Mouse (Mus musculus): Measurements from ENCODE around the gene Rnf5.

Gene Rnf5

DNA sequence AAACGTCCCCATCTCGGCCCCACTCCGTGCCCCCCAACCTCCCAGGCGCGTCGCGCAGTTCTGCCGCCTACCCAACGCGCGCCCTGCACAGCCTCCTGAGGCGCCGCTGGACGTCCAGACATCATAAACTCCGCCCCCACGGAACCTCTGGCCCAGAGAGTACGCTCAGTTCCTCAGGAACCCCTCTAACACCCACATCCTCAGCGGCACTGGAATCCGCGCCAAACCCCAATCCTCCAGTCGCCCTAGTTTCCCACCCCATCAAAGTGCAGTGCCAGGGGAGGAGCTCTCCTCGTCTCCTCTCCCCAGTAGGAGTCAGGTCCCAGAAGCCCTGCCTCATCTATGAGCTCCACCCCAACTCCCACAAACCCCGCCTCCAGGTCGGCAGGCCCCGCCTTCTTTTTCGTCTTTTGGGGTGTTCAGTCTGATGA lies 28.8 kb upstream of the Rnf5 start:
- no peak for DNase-seq (ENCODE audit: low spot score)

DNA sequence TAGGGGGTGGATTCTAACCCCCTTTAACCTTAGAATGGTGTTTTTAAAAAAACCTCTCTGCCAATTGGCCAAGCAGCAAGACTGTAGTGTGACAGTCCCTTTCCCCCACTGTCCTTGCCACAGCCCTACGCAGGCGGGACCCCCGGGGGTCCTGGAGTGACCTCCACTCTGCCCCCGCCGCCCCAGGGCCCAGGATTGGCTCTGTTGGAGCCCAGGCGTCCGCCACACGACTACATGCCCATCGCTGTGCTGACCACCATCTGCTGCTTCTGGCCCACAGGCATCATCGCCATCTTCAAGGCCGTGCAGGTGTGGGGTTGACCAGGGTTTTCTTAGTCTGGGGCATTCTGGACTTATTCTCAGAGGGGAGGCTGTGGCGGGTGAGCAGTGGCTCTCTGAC lies 28.2 kb upstream of the Rnf5 start:
- DNase-seq (ENCODE audit: low spot score): no peak

- no peak for DNase-seq (ENCODE audit: low spot score)
Observed at GRCm38 (mm10) chr17:34630761-34631301, 27.3 kb upstream of the Rnf5 start.

DNA sequence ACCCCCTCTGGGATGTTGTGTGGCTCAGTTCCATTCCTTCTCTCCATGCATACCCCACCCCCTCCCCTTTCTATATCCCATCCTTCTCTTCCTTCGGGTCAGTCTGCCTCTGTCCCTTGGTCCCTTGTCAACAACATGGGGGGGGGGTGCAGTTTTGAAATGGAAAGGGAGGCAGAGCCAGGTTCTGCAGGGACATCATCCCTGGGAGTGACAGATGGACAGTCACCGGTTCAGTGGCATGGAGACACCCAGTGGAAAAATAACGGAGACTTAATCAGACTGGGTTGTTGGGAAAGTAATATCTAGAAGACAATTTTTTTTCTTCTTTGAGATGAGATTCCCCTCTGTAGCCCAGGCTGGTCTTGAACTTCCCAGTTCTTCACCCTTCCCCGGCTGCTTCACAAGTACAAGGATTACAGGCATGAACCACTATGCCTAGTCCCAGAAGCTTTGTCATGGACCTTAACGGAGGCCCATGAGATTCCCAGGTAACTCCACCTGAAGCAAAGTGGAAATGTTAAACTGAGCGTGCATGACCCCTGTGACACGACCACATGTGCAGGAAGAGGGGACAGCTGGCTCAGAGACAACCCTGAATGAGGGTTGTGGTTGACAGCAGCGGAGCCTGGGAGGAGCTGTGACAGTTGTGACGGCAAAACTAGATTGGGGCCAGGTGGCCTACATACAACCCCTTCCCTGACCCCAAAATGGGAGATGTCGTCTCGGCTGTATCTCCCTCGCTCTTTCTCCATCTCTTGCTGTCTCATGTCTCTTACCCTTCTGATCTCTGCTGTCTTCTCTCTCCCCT lies 26.5 kb upstream of the Rnf5 start:
- DNase-seq (ENCODE audit: low spot score): no peak

- no peak for DNase-seq (ENCODE audit: low spot score)
Observed at GRCm38 (mm10) chr17:34629221-34629751, 25.8 kb upstream of the Rnf5 start, which contains the start of gene Prrt1. TSS of gene Prrt1 (plus strand) at chr17:34629533.

GRCm38 (mm10) chr17:34628644-34628967 lies 25.1 kb upstream of the Rnf5 start:
- no peak for DNase-seq (ENCODE audit: low spot score)

GRCm38 (mm10) chr17:34627943-34628643 lies 24.6 kb upstream of the Rnf5 start, which contains the start of gene Ppt2:
TSS of gene Ppt2 (minus strand) at chr17:34628510.
- no peak for DNase-seq (ENCODE audit: low spot score)

- DNase-seq (ENCODE audit: low spot score): no peak
Observed at GRCm38 (mm10) chr17:34627093-34627942, 23.8 kb upstream of the Rnf5 start.

DNA sequence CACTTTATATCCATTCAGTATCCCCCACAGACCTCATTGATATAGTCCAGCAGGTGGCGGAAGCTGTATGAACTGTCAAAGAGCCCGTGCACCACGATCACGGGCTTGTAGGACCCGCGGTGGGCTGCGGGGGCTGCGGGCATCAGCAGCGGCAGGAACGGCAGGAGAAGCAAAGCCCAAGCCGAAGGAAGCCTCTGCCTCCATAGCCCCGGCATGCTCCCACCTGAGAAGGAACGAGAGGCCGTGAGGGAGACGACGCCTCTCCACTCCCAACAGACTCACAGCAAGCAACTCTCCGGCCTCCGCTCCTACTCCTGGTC lies 23.2 kb upstream of the Rnf5 start:
- no peak for DNase-seq (ENCODE audit: low spot score)

DNA sequence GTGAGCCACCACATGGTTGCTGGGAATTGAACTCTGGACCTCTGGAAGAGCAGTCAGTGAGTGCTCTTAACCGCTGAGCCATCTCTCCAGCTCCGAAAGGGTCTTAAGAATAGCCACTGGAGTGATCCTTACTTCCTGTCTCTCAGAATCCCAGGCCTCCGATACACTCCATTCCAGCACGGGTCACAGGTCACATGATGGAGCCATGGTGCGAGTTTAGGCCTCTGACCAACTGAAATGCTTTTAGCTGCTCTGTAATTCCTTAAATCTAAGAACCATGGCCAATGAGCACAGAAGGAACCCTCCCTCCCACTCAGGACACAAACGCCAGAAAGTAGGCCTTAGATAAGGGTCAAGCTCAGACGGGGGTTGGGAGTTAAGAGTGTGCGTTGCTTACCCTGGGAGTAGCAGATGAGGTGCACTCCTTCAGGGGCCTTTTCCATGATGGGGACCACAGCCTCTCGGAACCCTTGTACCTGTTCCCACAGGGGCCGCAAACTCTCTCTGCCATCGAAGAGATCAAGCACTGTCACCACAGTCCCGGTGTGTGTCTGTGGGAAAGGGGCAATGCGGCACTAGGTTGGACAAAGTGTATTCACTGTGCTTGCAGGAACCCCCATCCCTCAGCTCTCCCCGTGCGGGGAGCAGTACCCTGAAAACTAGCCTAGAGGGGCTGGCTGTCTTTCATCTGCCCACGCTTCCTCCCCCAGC lies 22.7 kb upstream of the Rnf5 start:
- DNase-seq (ENCODE audit: low spot score): no peak

- DNase-seq (ENCODE audit: low spot score): no peak
Observed at GRCm38 (mm10) chr17:34624981-34625380, 21.5 kb upstream of the Rnf5 start.

- DNase-seq (ENCODE audit: low spot score): no peak
Observed at GRCm38 (mm10) chr17:34623161-34623560, 19.7 kb upstream of the Rnf5 start.

DNA sequence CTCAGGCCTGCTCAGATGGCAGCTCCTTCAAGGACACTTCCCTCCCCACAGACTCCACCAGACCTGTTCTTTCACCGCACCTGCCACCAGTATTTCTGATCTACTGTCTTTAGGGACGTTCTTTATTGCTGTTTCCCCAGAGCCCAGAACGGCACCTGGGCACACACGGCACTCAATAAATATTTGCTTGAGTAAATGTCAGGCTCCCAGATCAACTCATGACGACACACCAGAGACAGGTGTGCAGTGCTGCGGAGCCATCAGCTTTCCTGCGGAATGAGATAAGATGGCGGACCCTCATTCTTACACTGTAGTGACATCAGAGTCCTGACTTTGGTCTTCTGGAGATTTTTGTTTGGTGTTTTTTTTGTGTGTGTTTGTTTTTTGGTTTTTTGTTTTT lies 17.5 kb upstream of the Rnf5 start:
- DNase-seq (ENCODE audit: low spot score): no peak

DNA sequence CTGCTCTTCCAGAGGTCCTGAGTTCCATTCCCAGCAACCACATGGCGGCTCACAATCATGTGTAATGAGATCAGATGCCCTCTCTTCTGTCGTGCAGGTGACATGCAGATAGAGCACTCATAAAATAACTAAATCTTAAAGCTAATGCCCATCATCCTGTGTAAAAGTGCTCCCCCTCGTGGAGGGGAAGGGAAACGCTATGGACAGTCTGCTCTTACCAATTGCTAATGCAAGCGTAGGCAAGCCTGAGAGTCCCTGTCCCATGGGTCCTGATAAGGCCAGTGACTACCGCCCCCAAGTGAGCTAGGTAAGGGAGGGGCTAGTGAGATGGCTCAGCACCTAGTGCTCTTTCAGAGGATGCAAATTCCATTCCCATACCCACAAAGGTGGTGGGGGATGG lies 15.5 kb upstream of the Rnf5 start:
- no peak for DNase-seq (ENCODE audit: low spot score)

- no peak for DNase-seq (ENCODE audit: low spot score)
Observed at GRCm38 (mm10) chr17:34615871-34616270, 12.4 kb upstream of the Rnf5 start, which contains the start of gene Egfl8. TSS of gene Egfl8 (minus strand) at chr17:34615971.

- DNase-seq (ENCODE audit: low spot score): no peak
Observed at GRCm38 (mm10) chr17:34613830-34614229, 10.3 kb upstream of the Rnf5 start.

DNA sequence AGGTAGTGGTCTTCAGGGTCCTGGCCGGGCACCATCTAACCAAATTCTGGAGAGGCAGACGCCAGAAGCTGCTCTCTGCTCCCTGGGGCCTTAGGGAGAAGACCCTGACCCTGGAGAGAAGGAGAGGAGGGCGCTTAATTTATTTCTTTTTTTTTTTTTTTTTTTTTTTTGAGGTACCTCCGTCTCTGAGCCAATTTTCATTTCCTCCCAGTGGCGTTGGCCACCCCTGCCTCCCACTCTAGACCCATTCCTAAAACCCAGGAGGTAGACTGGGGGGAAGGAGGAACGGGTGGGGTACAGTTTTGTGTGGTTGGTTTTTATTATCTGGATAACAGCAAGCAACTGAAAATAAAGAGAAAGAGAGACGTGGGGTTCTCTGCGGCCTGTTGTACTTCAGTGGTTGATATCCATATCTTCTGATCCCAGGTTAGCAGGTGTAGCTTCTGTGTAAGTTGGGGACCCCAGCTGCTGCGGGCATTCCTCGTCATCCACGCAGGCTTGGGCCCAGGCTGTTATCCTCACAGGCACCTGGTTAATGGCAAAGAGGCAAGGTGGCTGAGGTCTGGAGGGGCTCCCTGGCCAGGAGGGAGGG lies 9.7 kb upstream of the Rnf5 start:
- no peak for DNase-seq (ENCODE audit: low spot score)

DNA sequence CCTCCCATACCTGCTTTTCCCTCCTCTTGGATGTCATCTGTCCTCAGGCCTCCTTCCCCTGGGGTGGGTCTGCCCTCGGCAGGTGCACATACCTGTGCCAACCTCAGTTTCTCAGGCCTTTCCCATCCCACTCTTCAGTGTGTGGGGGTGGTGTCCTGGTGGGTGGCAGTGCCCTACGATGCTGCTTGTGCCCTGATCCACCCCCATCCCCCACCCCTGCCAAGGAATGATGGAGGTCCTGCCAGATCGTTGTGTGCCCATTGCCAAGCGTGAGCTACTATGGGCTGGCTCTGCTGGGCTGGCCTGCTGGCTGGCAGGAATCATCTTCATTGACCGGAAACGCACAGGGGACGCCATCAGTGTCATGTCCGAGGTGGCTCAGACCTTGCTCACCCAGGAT lies 7.6 kb upstream of the Rnf5 start:
- DNase-seq (ENCODE audit: low spot score): no peak

DNA sequence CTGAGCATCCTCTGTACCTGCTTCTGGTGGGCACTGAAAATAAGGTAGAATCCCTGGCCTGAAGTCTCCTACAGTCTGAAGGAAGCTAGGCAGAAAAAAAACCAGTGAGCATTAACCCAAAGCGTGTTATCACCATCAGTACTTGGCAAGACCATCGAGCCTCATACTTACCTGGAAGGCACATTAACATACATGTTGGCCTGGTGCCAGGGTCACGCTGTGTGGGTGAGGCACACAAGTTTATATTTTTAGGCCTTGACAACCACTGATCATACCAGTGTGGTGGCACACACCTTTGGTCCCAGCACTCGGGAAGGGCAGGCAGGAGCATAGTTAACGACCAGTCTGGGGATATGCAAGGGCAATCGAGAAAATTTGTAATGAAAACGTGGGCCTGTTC lies 4.5 kb upstream of the Rnf5 start:
- DNase-seq (ENCODE audit: low spot score): no peak

- no peak for DNase-seq (ENCODE audit: low spot score)
Observed at GRCm38 (mm10) chr17:34606186-34607039, 2.9 kb upstream of the Rnf5 start.
